Mouse (Mus musculus) heart, embryonic 13.5 days (tissue): ENCODE measurements around the gene Agmat. TPM values are rescaled to one million over a fixed set of nuclear protein-coding genes. Genes with fewer than 3 reads are reported as not detected.
A peak's percentile ranks its signal among the peaks of the same experiment; 100 is the strongest.

ENCODE experiments used
- ATAC-seq: fragments of 200-750 bp; cut with Nextera tagmentation; 2 replicates; pipeline ENCODE4 v1.8.0; 2017; ENCODE audit warnings: moderate TSS enrichment; ENCODE audit not compliant: insufficient number of reproducible peaks, low FRiP score, low TSS enrichment; ENCODE audit errors: extremely low read depth
- H3K27ac ChIP-seq: fragments of 300-500 bp; sonication (generic); replicated peaks from 2 replicates; pipeline ENCODE4 v1.5.1; 2015; ENCODE audit warnings: moderate library complexity, mild to moderate bottlenecking, inconsistent platforms
- H3K27me3 ChIP-seq: fragments of 300-500 bp; sonication (generic); replicated peaks from 2 replicates; pipeline ENCODE4 v1.6.1; 2015; ENCODE audit warnings: mild to moderate bottlenecking, inconsistent platforms
- H3K36me3 ChIP-seq: fragments of 300-500 bp; sonication (generic); 2 replicates; pipeline ENCODE4 v1.6.1; 2015; ENCODE audit warnings: mild to moderate bottlenecking, inconsistent platforms
- H3K4me1 ChIP-seq: fragments of 300-500 bp; sonication (generic); 2 replicates; pipeline ENCODE4 v1.6.1; 2015; ENCODE audit warnings: inconsistent platforms
- H3K4me2 ChIP-seq: fragments of 300-500 bp; sonication (generic); 2 replicates; pipeline ENCODE4 v1.6.1; 2015; ENCODE audit warnings: inconsistent platforms, mild to moderate bottlenecking, moderate library complexity
- H3K4me3 ChIP-seq: fragments of 300-500 bp; sonication (generic); 2 replicates; pipeline ENCODE4 v1.5.1; 2015; ENCODE audit warnings: moderate library complexity, mild to moderate bottlenecking, inconsistent platforms
- H3K9ac ChIP-seq: fragments of 300-500 bp; sonication (generic); 2 replicates; pipeline ENCODE4 v1.6.1; 2015; ENCODE audit warnings: inconsistent platforms, mild to moderate bottlenecking, moderate library complexity
- H3K9me3 ChIP-seq: fragments of 300-500 bp; sonication (generic); 2 replicates; pipeline ENCODE4 v1.6.1; 2016; ENCODE audit warnings: inconsistent platforms
- WGBS: fragments of 180-500 bp; shearing (Covaris S2); methylation state at CpG from one replicate; pipeline ENCODE4 v1.1.7; 2015; ENCODE audit warnings: mixed read lengths; 5-methylcytosine and 5-hydroxymethylcytosine counted together
- polyA plus RNA-seq: library from polyadenylated mRNA; unstranded; fragments of >200 nt; fragmentation: Nextera tagmentation; extraction: Ambion mirVana; gene quantifications from 2 replicates; pipeline ENCODE4 v1.2.1, GENCODE M21; 2015

Agmat gene
- polyA plus RNA-seq, 1 experiment from 2014 or later = 1.0 TPM

DNA sequence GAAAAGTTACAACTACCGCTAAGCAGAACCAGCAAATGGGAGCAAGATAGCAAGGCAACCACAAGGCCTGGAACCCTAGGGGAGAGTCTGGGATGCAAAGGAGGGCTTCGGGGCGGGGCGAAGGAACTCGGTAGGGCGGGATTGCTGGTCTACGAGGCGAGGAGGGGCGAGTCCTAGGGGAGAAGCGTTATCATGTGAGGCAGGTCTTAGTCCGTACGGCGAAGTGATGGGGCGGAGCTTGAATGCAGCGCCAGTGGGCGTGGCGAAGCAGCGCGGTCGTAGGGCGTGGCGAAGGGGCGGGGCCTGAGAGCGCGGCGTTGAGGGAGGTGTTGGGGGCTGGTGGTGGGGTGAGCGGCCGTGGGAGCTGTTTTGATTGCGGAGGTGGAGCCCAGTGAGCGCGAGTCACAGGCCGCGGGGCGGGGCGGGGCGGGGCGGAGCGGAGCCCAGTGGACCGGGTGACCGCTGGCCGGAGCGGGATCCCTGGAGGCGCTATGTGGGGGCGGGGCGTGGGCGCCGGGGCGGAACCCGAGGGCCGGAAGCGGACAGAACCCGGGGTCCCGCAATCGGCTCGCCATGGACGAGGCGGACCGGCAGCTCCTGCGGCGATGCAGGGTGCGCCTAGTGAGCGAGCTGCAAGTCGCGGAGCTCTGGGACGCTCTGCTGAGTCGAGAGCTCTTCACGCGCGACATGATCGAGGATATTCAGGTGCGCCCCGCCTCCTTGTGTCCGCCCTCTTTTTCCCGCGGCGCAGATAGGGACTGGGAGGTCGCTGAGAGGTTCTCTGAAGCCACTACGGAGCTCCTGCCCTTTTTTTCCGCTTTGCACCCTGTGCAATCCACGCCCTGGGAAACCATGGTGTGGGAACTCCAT lies 47.0 kb downstream of the Agmat start, which contains the start of gene Casp9:
TSS of gene Casp9 (plus strand) at position 331 of the 870 bp plus-strand sequence.
- peak; percentile 84 for ATAC-seq
- Histone ChIP-seq H3K27me3 (no peaks in the 10 kb centered on the region), H3K4me1 (peaks cover 32% of the 10 kb centered on the region), H3K27ac (peak within 1 kb of the TSS; percentile 97), H3K9ac (peak within 1 kb of the TSS; percentile 88), H3K4me3 (peak within 1 kb of the TSS; percentile 84), H3K9me3 (no peaks in the 10 kb centered on the region), H3K4me2 (peak within 1 kb of the TSS; percentile 77), H3K36me3 (peaks cover 26% of the 10 kb centered on the region)
- WGBS = under 1% methylated on average over 74 of the region's 80 CpGs

DNA sequence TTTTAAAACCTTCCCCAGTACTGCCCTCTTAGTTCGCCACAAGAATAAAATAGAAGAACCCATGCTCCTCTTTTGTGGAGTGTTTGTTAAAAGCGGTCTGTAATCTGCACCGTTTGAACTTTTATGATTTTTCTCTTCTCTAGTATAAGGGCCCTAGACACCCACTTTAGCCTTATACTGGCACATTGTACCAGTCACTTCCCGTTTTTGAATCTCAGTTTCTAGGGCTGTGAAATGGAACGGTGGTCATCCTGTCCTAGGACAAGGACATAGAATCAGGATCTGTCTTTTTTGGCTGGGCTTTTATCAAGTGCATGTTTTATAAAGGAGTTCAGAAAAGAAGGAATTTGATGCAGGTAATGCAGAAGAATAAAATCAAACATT lies 47.7 kb downstream of the Agmat start:
- peak overlapping the region; percentile 84 for H3K4me3 ChIP-seq
- WGBS = 7% methylated on average over 5 of the region's 5 CpGs
- peak overlapping the region; percentile 97 for H3K27ac ChIP-seq
- no peak for ATAC-seq
- peak overlapping the region; percentile 88 for H3K9ac ChIP-seq
- H3K36me3 ChIP-seq = peaks cover 28% of the 10 kb centered on the region
- peaks cover 32% of the 10 kb centered on the region for H3K4me1 ChIP-seq
- H3K27me3 ChIP-seq = no peaks in the 10 kb centered on the region
- no peaks in the 10 kb centered on the region for H3K9me3 ChIP-seq
- H3K4me2 ChIP-seq = peak overlapping the region; percentile 77

DNA sequence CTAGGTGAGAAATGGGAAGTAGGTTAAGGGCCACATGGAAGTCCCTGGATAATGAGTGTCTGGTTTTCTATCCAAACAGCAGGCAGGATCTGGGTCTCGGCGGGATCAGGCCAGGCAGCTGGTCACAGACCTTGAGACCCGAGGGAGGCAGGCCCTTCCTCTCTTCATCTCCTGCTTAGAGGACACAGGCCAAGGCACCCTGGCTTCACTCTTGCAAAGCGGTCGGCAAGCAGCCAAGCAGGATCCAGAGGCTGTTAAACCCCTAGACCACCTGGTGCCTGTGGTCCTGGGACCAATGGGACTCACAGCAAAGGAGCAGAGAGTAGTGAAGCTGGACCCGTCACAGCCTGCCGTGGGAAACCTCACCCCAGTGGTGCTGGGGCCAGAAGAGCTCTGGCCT lies 49.9 kb downstream of the Agmat start:
- H3K4me3 ChIP-seq = no peak overlapping the region
- 83% methylated on average over 7 of the region's 7 CpGs for WGBS

DNA sequence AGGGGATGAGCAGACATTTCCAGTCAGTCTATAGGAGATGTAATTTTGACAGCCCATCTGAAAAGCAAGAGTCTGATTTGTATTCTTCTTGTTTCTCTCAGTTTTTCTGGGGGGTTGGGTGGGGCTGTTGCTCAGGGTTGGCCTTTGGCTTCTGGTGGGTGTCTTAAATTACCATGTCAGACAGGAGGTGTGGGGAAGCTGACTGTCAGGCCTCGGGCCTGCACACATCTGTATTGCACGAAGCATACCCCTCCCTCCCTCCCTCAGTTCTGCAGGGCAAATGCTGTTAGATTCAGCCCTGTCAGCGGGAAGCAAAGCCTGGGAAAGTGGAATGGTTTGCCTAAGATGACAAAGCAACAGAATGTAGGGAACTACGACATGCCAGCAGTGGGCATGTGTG lies 50.5 kb downstream of the Agmat start:
- WGBS = 80% methylated on average over 4 of the region's 4 CpGs
- H3K36me3 ChIP-seq = peaks cover 28% of the 10 kb centered on the region
- H3K27ac ChIP-seq = no peak overlapping the region
- no peak overlapping the region for H3K9ac ChIP-seq
- H3K4me1 ChIP-seq = peaks cover 19% of the 10 kb centered on the region
- H3K27me3 ChIP-seq = no peaks in the 10 kb centered on the region
- H3K4me3 ChIP-seq = no peak overlapping the region
- no peaks in the 10 kb centered on the region for H3K9me3 ChIP-seq
- H3K4me2 ChIP-seq = no peak overlapping the region
- no peak for ATAC-seq

More for the DNA sequence above, 49.9 kb downstream of the Agmat start:
- Histone ChIP-seq H3K36me3 (peaks cover 28% of the 10 kb centered on the region), H3K27ac (no peak overlapping the region), H3K9me3 (no peaks in the 10 kb centered on the region), H3K4me2 (no peak overlapping the region), H3K27me3 (no peaks in the 10 kb centered on the region), H3K9ac (no peak overlapping the region), H3K4me1 (peaks cover 20% of the 10 kb centered on the region)
- ATAC-seq = no peak

DNA sequence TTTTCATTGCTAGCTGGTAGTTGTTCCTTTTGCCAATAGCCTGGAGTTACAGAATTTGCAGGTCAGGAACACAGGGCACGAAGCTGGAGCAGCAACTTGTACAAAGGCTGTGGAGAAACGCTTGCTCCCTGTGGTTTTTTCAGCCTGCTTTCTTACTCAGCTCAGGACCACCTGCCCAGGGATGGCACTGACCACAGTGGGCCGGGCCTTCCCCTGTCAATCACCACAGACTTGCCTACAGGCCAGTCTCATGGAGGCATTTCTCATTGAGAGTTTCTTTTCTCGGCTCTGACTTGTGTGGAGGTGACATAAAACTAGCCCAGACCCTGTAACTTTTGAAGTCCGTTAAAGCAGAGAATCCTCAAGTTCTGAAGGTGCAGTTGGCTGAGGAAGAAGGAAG lies 51.1 kb downstream of the Agmat start:
- H3K4me2 ChIP-seq = no peak overlapping the region
- H3K9ac ChIP-seq = no peak overlapping the region
- H3K4me3 ChIP-seq = no peak overlapping the region
- peaks cover 29% of the 10 kb centered on the region for H3K36me3 ChIP-seq
- ATAC-seq = no peak
- H3K27ac ChIP-seq = no peak overlapping the region
- no peaks in the 10 kb centered on the region for H3K27me3 ChIP-seq
- peaks cover 19% of the 10 kb centered on the region for H3K4me1 ChIP-seq
- no peaks in the 10 kb centered on the region for H3K9me3 ChIP-seq
- 86% methylated on average over 5 of the region's 5 CpGs for WGBS

DNA sequence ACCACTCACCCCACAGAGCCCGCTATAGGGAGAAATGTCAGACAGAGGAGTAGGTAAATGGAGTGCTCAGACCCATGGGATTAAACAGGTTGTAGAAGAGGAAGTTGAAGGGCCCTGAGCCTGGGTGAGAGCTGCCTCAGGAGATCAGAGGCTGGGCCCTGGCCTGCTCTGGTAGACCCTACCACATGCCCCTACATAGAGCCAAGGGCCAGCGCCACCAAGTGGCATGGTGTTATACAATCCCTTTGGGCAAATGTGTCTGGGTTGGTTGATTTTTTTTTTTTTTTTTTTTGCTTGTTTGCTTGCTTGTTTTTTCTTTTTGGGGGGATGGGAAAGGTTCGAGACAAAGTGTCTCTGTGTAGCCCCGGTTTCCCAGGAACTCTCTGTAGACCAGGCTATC lies 57.6 kb downstream of the Agmat start:
- Histone ChIP-seq H3K9ac (no peak overlapping the region), H3K27me3 (no peaks in the 10 kb centered on the region), H3K4me1 (no peaks in the 10 kb centered on the region), H3K9me3 (no peaks in the 10 kb centered on the region), H3K4me3 (no peak overlapping the region), H3K4me2 (no peak overlapping the region), H3K27ac (no peak overlapping the region), H3K36me3 (peaks cover 66% of the 10 kb centered on the region)
- WGBS = 91% methylated on average over 4 of the region's 4 CpGs
- ATAC-seq = no peak

DNA sequence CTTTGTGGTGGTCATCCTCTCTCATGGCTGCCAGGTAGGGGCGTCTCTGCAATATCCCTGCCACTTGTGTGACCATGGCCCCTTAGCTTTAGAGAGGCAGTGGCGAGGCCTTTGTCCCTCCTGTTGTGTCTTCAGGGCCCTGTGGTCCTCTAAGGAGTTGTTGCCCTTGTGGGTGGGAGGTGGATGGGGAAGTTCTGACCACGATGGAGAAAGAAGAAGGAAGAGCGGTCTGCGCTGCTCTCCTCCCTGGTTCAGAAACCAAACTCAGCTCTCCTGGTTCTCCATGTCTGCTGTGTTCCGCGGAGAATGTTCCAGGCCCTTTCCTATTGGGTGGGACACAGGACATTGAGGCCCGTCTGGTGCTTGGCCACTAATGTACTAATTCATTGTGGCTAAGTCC lies 59.4 kb downstream of the Agmat start:
- H3K9ac ChIP-seq = no peak overlapping the region
- no peak overlapping the region for H3K27ac ChIP-seq
- H3K4me1 ChIP-seq = no peaks in the 10 kb centered on the region
- no peaks in the 10 kb centered on the region for H3K9me3 ChIP-seq
- peaks cover 84% of the 10 kb centered on the region for H3K36me3 ChIP-seq
- no peak overlapping the region for H3K4me2 ChIP-seq
- ATAC-seq = no peak
- WGBS = 88% methylated on average over 8 of the region's 8 CpGs
- no peaks in the 10 kb centered on the region for H3K27me3 ChIP-seq
- H3K4me3 ChIP-seq = no peak overlapping the region

Other genes with a start within 250 kb of the Agmat start
- gene Spen, start 208.1 kb upstream of the Agmat start, polyA plus RNA-seq = 5.1 and 6.6 TPM in 2 replicates
- gene Fblim1, start 140.6 kb upstream of the Agmat start, polyA plus RNA-seq = 55.3 and 55.9 TPM in 2 replicates
- gene Tmem82, start 128.0 kb upstream of the Agmat start, polyA plus RNA-seq = 0.44 and 0.62 TPM in 2 replicates
- gene Slc25a34, start 122.9 kb upstream of the Agmat start, polyA plus RNA-seq = 0.37 and 0.49 TPM in 2 replicates
- gene Plekhm2, start 81.8 kb upstream of the Agmat start, polyA plus RNA-seq = 4.9 and 5.1 TPM in 2 replicates
- gene Rsc1a1, start 61.1 kb upstream of the Agmat start, polyA plus RNA-seq = 0.43 and 0.96 TPM in 2 replicates
- gene Ddi2, start 23.3 kb upstream of the Agmat start, polyA plus RNA-seq = 13.2 and 15.6 TPM in 2 replicates
- gene Dnajc16, start 44.3 kb downstream of the Agmat start, polyA plus RNA-seq = 4.0 and 4.2 TPM in 2 replicates
- 14.3 and 15.5 TPM in 2 replicates for gene Casp9, start 46.9 kb downstream of the Agmat start, polyA plus RNA-seq
- not detected in 2 replicates for gene Cela2a, start 79.5 kb downstream of the Agmat start, polyA plus RNA-seq
- gene Ctrc, start 99.7 kb downstream of the Agmat start, polyA plus RNA-seq = not detected in 2 replicates
- 79.6 and 80.3 TPM in 2 replicates for gene Efhd2, start 128.2 kb downstream of the Agmat start, polyA plus RNA-seq